Mouse (Mus musculus) midbrain, embryonic 11.5 days (tissue): ENCODE results near the gene Tekt1. TPM values are rescaled to one million over a fixed set of nuclear protein-coding genes. Genes with fewer than 3 reads are reported as not detected.

ENCODE experiments used
- ATAC-seq: fragments of 200-750 bp; cut with Nextera tagmentation; 2 replicates; pipeline ENCODE4 v1.8.0; 2017; ENCODE audit warnings: moderate TSS enrichment, moderate library complexity; ENCODE audit not compliant: low FRiP score
- DNase-seq: peaks from one replicate; pipeline ENCODE4 v3.0.0; 2015; ENCODE audit warnings: low spot score; ENCODE audit errors: missing footprints
- H3K27ac ChIP-seq: fragments of 300-500 bp; sonication (generic); 2 replicates; pipeline ENCODE4 v1.5.1; 2014; ENCODE audit warnings: low read depth, low read length
- H3K27me3 ChIP-seq: fragments of 300-500 bp; sonication (generic); 2 replicates; pipeline ENCODE4 v1.6.1; 2014; ENCODE audit warnings: mild to moderate bottlenecking, low read length, moderate library complexity, mixed read lengths; ENCODE audit not compliant: control insufficient read depth, insufficient read depth
- H3K36me3 ChIP-seq: fragments of 300-500 bp; sonication (generic); 2 replicates; pipeline ENCODE4 v1.6.1; 2014; ENCODE audit warnings: mild to moderate bottlenecking, low read length, moderate library complexity, mixed read lengths; ENCODE audit not compliant: control insufficient read depth, insufficient read depth
- H3K4me1 ChIP-seq: fragments of 300-500 bp; sonication (generic); 2 replicates; pipeline ENCODE4 v1.6.1; 2014; ENCODE audit warnings: low read length; ENCODE audit not compliant: control insufficient read depth, insufficient read depth
- H3K4me2 ChIP-seq: fragments of 300-500 bp; sonication (generic); 2 replicates; pipeline ENCODE4 v1.6.1; 2014; ENCODE audit warnings: mild to moderate bottlenecking, moderate library complexity
- H3K4me3 ChIP-seq: fragments of 300-500 bp; sonication (generic); 2 replicates; pipeline ENCODE4 v1.5.1; 2014; ENCODE audit warnings: low read depth, low read length
- H3K9ac ChIP-seq: fragments of 300-500 bp; sonication (generic); 2 replicates; pipeline ENCODE4 v1.6.1; 2014; ENCODE audit warnings: low read length
- H3K9me3 ChIP-seq: fragments of 300-500 bp; sonication (generic); 2 replicates; pipeline ENCODE4 v1.6.1; 2016; ENCODE audit warnings: low read length; ENCODE audit not compliant: control insufficient read depth
- WGBS: fragments of 180-500 bp; shearing (Covaris S2); extraction: QIAGEN DNeasy Blood & Tissue Kit; methylation state at CpG from one replicate; pipeline ENCODE4 v1.1.7; 2014; 5-methylcytosine and 5-hydroxymethylcytosine counted together
- microRNA-seq: library from miRNA; unstranded; fragments of <30 nt; microRNA quantifications from one replicate; pipeline ENCODE4, GENCODE M21; 2017
- polyA plus RNA-seq: library from polyadenylated mRNA; unstranded; fragments of >200 nt; fragmentation: Nextera tagmentation; extraction: Ambion mirVana; gene quantifications from 2 replicates; pipeline ENCODE4 v1.2.1, GENCODE M21; 2014

Gene Tekt1
- polyA plus RNA-seq, 1 experiment from 2014 or later, result 5.3 TPM

DNA sequence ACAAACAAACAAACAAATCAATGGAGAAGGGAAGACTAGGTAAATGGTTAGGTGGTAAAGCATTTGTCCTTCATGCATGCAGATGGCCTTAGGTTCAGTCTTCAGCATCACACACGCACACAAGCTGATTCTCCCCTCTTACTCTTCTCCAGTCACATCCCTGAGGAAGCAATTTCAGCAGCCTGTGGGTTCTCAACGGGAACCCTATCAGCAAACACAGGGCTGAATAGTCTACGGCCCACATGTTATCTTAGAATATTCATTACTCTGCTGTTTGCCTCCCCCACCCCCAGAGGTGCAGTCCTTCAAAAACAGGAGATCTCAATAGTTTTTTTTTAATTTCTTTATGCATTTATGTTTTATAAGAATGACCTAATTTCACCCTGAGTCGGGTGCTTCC, 51.8 kb downstream of the Tekt1 start:
- Histone ChIP-seq H3K9ac (no peak overlapping the region), H3K4me3 (no peak overlapping the region), H3K36me3 (no peaks in the 10 kb centered on the region), H3K9me3 (no peaks in the 10 kb centered on the region), H3K27me3 (peaks cover 14% of the 10 kb centered on the region), H3K4me2 (no peak overlapping the region), H3K27ac (no peak overlapping the region), H3K4me1 (peaks cover 4% of the 10 kb centered on the region; the same call in 1 of the 2 replicates)
- 86% methylated on average over 4 of the region's 4 CpGs for WGBS
- ATAC-seq (no peak), DNase-seq (no peak)

DNA sequence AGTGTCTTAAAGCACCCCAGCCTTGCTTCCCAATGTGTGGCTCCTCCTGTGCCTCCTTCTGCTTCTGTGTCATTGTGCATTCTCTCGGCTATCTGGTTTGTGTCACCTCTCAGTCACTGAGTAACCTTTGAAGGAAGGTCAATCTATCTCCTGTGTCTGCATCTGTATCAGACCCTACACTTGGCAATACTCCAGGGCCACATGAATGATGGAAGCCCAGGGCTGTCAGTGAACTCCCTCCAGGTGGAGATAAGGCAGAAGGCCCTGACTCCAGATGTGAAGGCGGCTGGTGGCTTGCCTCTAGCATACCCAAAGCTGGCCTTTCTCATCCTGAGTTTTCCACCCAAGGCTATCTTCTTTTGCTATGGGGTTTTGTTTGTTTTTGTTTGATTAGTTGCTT, 53.3 kb downstream of the Tekt1 start:
- WGBS, result 81% methylated on average over 2 of the region's 2 CpGs
- no peaks in the 10 kb centered on the region for H3K9me3 ChIP-seq
- no peaks in the 10 kb centered on the region for H3K4me1 ChIP-seq
- H3K4me3 ChIP-seq, result no peak overlapping the region
- peaks cover 5% of the 10 kb centered on the region; the same call in 1 of the 2 replicates for H3K27me3 ChIP-seq
- no peak overlapping the region for H3K4me2 ChIP-seq
- no peaks in the 10 kb centered on the region for H3K36me3 ChIP-seq
- no peak overlapping the region for H3K27ac ChIP-seq
- ATAC-seq (no peak), DNase-seq (no peak)
- no peak overlapping the region for H3K9ac ChIP-seq

GRCm38 (mm10) chr11:72307461-72307860, 54.8 kb downstream of the Tekt1 start:
- no peaks in the 10 kb centered on the region for H3K27me3 ChIP-seq
- H3K4me3 ChIP-seq, result no peak overlapping the region
- no peak overlapping the region for H3K27ac ChIP-seq
- DNase-seq (no peak), ATAC-seq (no peak)
- 87% methylated on average over 5 of the region's 5 CpGs for WGBS
- H3K4me1 ChIP-seq, result no peaks in the 10 kb centered on the region
- H3K4me2 ChIP-seq, result no peak overlapping the region
- no peaks in the 10 kb centered on the region for H3K36me3 ChIP-seq
- H3K9ac ChIP-seq, result no peak overlapping the region
- H3K9me3 ChIP-seq, result no peaks in the 10 kb centered on the region

DNA sequence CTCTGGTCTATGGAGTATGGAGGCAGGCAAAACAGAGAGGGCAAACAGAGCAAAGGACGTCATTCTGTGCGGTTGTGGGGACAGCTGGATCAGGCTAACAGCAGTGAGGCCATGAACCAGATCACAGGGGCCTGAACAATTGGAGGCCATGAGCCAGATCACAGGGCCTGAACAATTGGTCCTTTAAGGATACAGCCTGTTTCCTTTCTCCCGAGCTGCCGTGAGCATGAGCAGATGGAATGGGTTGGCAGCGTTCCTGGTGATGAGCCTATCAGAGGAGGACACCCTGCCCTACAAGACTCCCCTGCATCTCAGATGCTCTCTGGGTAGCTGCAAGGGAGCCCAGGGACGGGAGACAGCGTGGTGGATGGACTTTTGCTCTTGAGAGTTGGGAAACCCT, 60.0 kb downstream of the Tekt1 start:
- 82% methylated on average over 7 of the region's 7 CpGs for WGBS

GRCm38 (mm10) chr11:72301334-72301733, 60.9 kb downstream of the Tekt1 start, which contains the start of gene Xaf1:
Xaf1 (plus strand) TSS chr11:72301629.
- Histone ChIP-seq H3K4me1 (no peaks in the 10 kb centered on the region), H3K9ac (no peak within 1 kb of the TSS), H3K27me3 (no peaks in the 10 kb centered on the region), H3K4me2 (no peak within 1 kb of the TSS), H3K36me3 (no peaks in the 10 kb centered on the region), H3K4me3 (no peak within 1 kb of the TSS), H3K9me3 (no peaks in the 10 kb centered on the region), H3K27ac (no peak within 1 kb of the TSS)
- ATAC-seq (no peak), DNase-seq (no peak)
- 40% methylated on average over 6 of the region's 6 CpGs for WGBS

More for the DNA sequence above, 60.0 kb downstream of the Tekt1 start:
- ATAC-seq (no peak), DNase-seq (no peak)
- Histone ChIP-seq H3K9me3 (no peaks in the 10 kb centered on the region), H3K27ac (no peak overlapping the region), H3K36me3 (no peaks in the 10 kb centered on the region), H3K9ac (no peak overlapping the region), H3K4me1 (no peaks in the 10 kb centered on the region), H3K27me3 (no peaks in the 10 kb centered on the region), H3K4me3 (no peak overlapping the region), H3K4me2 (no peak overlapping the region)

Small RNAs within 50 kb of the gene (microRNA-seq; reads per million reads assigned to microRNA genes)
- not detected for gene Mir6338

Other genes with a start within 250 kb of the Tekt1 start
- gene Pitpnm3, start 226.7 kb downstream of the Tekt1 start, polyA plus RNA-seq, result 0.56 and 0.99 TPM in 2 replicates
- 0.06 and 0.12 TPM in 2 replicates for gene Gm43951, start 155.6 kb downstream of the Tekt1 start, polyA plus RNA-seq
- gene 4933427D14Rik, start 155.0 kb downstream of the Tekt1 start, polyA plus RNA-seq, result 19.5 and 20.2 TPM in 2 replicates
- 163 and 168 TPM in 2 replicates for gene Txndc17, start 154.9 kb downstream of the Tekt1 start, polyA plus RNA-seq
- gene Med31, start 146.8 kb downstream of the Tekt1 start, polyA plus RNA-seq, result 55.7 and 56.7 TPM in 2 replicates
- 0.21 and 0.29 TPM in 2 replicates for gene Slc13a5, start 95.2 kb downstream of the Tekt1 start, polyA plus RNA-seq
- gene Xaf1, start 60.8 kb downstream of the Tekt1 start, polyA plus RNA-seq, result 1.3 and 1.4 TPM in 2 replicates
- gene Fbxo39, start 48.0 kb downstream of the Tekt1 start, polyA plus RNA-seq, result not detected in 2 replicates
- gene Smtnl2, start 49.3 kb upstream of the Tekt1 start, polyA plus RNA-seq, result 3.7 and 4.1 TPM in 2 replicates
- gene Ggt6, start 73.1 kb upstream of the Tekt1 start, polyA plus RNA-seq, result not detected in 2 replicates
- gene Mybbp1a, start 78.9 kb upstream of the Tekt1 start, polyA plus RNA-seq, result 142 and 144 TPM in 2 replicates
- 4.0 and 4.7 TPM in 2 replicates for gene Spns2, start 127.5 kb upstream of the Tekt1 start, polyA plus RNA-seq
- gene Spns3, start 188.1 kb upstream of the Tekt1 start, polyA plus RNA-seq, result not detected in 2 replicates
- gene Ube2g1, start 244.8 kb upstream of the Tekt1 start, polyA plus RNA-seq, result 121 and 137 TPM in 2 replicates